Mouse (Mus musculus) limb, embryonic 15.5 days (tissue): ENCODE data around the gene Slc25a34. TPM values are rescaled to one million over a fixed set of nuclear protein-coding genes. Genes with fewer than 3 reads are reported as not detected.

Experiments used
- ATAC-seq: fragments of 200-750 bp; cut with Nextera tagmentation; 2 replicates; pipeline ENCODE4 v1.8.0; 2017; ENCODE audit warnings: low read depth, moderate TSS enrichment; ENCODE audit not compliant: insufficient number of reproducible peaks, low FRiP score, low TSS enrichment
- H3K27ac ChIP-seq: fragments of 300-500 bp; sonication (generic); 2 replicates; pipeline ENCODE4 v1.5.1; 2015; ENCODE audit warnings: moderate library complexity, mild to moderate bottlenecking, inconsistent platforms
- H3K27me3 ChIP-seq: fragments of 300-500 bp; sonication (generic); 2 replicates; pipeline ENCODE4 v1.6.1; 2015; ENCODE audit warnings: inconsistent platforms
- H3K36me3 ChIP-seq: fragments of 300-500 bp; sonication (generic); 2 replicates; pipeline ENCODE4 v1.6.1; 2015; ENCODE audit warnings: inconsistent platforms
- H3K4me1 ChIP-seq: fragments of 300-500 bp; sonication (generic); 2 replicates; pipeline ENCODE4 v1.6.1; 2015; ENCODE audit warnings: inconsistent platforms
- H3K4me2 ChIP-seq: fragments of 300-500 bp; sonication (generic); 2 replicates; pipeline ENCODE4 v1.6.1; 2015; ENCODE audit warnings: mild to moderate bottlenecking, inconsistent platforms
- H3K4me3 ChIP-seq: fragments of 300-500 bp; sonication (generic); 2 replicates; pipeline ENCODE4 v1.5.1; 2015; ENCODE audit warnings: mild to moderate bottlenecking, inconsistent platforms
- H3K9ac ChIP-seq: fragments of 300-500 bp; sonication (generic); 2 replicates; pipeline ENCODE4 v1.6.1; 2015; ENCODE audit warnings: inconsistent platforms
- H3K9me3 ChIP-seq: fragments of 300-500 bp; sonication (generic); 2 replicates; pipeline ENCODE4 v1.6.1; 2016; ENCODE audit warnings: inconsistent platforms
- WGBS: fragments of 180-500 bp; shearing (Covaris S2); methylation state at CpG from one replicate; pipeline ENCODE4 v1.1.7; 2015; 5-methylcytosine and 5-hydroxymethylcytosine counted together
- polyA plus RNA-seq: library from polyadenylated mRNA; unstranded; fragments of >200 nt; fragmentation: Nextera tagmentation; extraction: Ambion mirVana; gene quantifications from 2 replicates; pipeline ENCODE4 v1.2.1, GENCODE M21; 2015

Slc25a34 gene
- polyA plus RNA-seq, 1 experiment from 2014 or later = 0.14 TPM

- 75% methylated on average over 19 of the region's 19 CpGs for WGBS
- Histone ChIP-seq H3K36me3 (peaks cover 51% of the 10 kb centered on the region), H3K27me3 (no peaks in the 10 kb centered on the region), H3K27ac (no peak overlapping the region), H3K4me3 (no peak overlapping the region), H3K4me1 (peaks cover 5% of the 10 kb centered on the region; the same call in 1 of the 2 replicates), H3K4me2 (no peak overlapping the region), H3K9me3 (no peaks in the 10 kb centered on the region), H3K9ac (no peak overlapping the region)
- no peak for ATAC-seq
These were observed 1.6 kb upstream of the Slc25a34 start for GRCm38 (mm10) chr4:141624983-141625773.

- peaks cover 5% of the 10 kb centered on the region; the same call in 1 of the 2 replicates for H3K4me1 ChIP-seq
- no peak overlapping the region for H3K4me2 ChIP-seq
- no peak for ATAC-seq
- 92% methylated on average over 8 of the region's 8 CpGs for WGBS
- no peaks in the 10 kb centered on the region for H3K9me3 ChIP-seq
- no peak overlapping the region for H3K9ac ChIP-seq
- H3K36me3 ChIP-seq = peaks cover 40% of the 10 kb centered on the region
- H3K27ac ChIP-seq = no peak overlapping the region
- H3K4me3 ChIP-seq = no peak overlapping the region
- no peaks in the 10 kb centered on the region for H3K27me3 ChIP-seq
These were observed 513 bp upstream of the Slc25a34 start for GRCm38 (mm10) chr4:141624134-141624533.

GRCm38 (mm10) chr4:141623037-141623436 is 584 bp downstream of the Slc25a34 start:
- no peaks in the 10 kb centered on the region for H3K9me3 ChIP-seq
- 86% methylated on average over 11 of the region's 11 CpGs for WGBS
- H3K4me3 ChIP-seq = no peak overlapping the region
- peaks cover 29% of the 10 kb centered on the region for H3K36me3 ChIP-seq
- H3K4me2 ChIP-seq = no peak overlapping the region
- no peaks in the 10 kb centered on the region for H3K27me3 ChIP-seq
- H3K9ac ChIP-seq = no peak overlapping the region
- no peak for ATAC-seq
- H3K27ac ChIP-seq = no peak overlapping the region
- H3K4me1 ChIP-seq = peaks cover 9% of the 10 kb centered on the region

GRCm38 (mm10) chr4:141622580-141622979 is 1.0 kb downstream of the Slc25a34 start:
- H3K4me2 ChIP-seq = no peak overlapping the region
- 76% methylated on average over 5 of the region's 5 CpGs for WGBS
- H3K36me3 ChIP-seq = peaks cover 25% of the 10 kb centered on the region
- H3K9me3 ChIP-seq = no peaks in the 10 kb centered on the region
- no peak overlapping the region for H3K27ac ChIP-seq
- peaks cover 14% of the 10 kb centered on the region for H3K4me1 ChIP-seq
- no peak for ATAC-seq
- H3K9ac ChIP-seq = no peak overlapping the region
- H3K27me3 ChIP-seq = no peaks in the 10 kb centered on the region
- no peak overlapping the region for H3K4me3 ChIP-seq

GRCm38 (mm10) chr4:141622091-141622490 is 1.5 kb downstream of the Slc25a34 start:
- no peak overlapping the region for H3K4me3 ChIP-seq
- H3K4me1 ChIP-seq = peaks cover 18% of the 10 kb centered on the region
- H3K9me3 ChIP-seq = no peaks in the 10 kb centered on the region
- H3K9ac ChIP-seq = no peak overlapping the region
- 77% methylated on average over 8 of the region's 8 CpGs for WGBS
- H3K36me3 ChIP-seq = peaks cover 20% of the 10 kb centered on the region
- H3K4me2 ChIP-seq = no peak overlapping the region
- ATAC-seq = no peak
- no peaks in the 10 kb centered on the region for H3K27me3 ChIP-seq
- H3K27ac ChIP-seq = no peak overlapping the region

GRCm38 (mm10) chr4:141621297-141621696 is 2.3 kb downstream of the Slc25a34 start:
- Histone ChIP-seq H3K27ac (no peak overlapping the region), H3K9me3 (no peaks in the 10 kb centered on the region), H3K4me2 (no peak overlapping the region), H3K4me3 (no peak overlapping the region), H3K36me3 (peaks cover 14% of the 10 kb centered on the region), H3K9ac (no peak overlapping the region), H3K27me3 (no peaks in the 10 kb centered on the region), H3K4me1 (peaks cover 19% of the 10 kb centered on the region)
- 79% methylated on average over 8 of the region's 8 CpGs for WGBS
- ATAC-seq = no peak

GRCm38 (mm10) chr4:141619299-141619883 is 4.2 kb downstream of the Slc25a34 start:
- no peak for ATAC-seq
- Histone ChIP-seq H3K4me3 (no peak overlapping the region), H3K9ac (no peak overlapping the region), H3K4me1 (peaks cover 19% of the 10 kb centered on the region), H3K4me2 (no peak overlapping the region), H3K27ac (no peak overlapping the region), H3K27me3 (no peaks in the 10 kb centered on the region), H3K9me3 (no peaks in the 10 kb centered on the region), H3K36me3 (no peaks in the 10 kb centered on the region)
- 86% methylated on average over 9 of the region's 9 CpGs for WGBS

- 25% methylated on average over 20 of the region's 20 CpGs for whole genome bisulfite sequencing
- Histone ChIP-seq H3K4me3 (peak within 1 kb of the TSS; percentile 25), H3K9ac (0 out of 2 replicates have a peak within 1 kb of the TSS, but pooled peaks have one; percentile 14), H3K4me2 (peak within 1 kb of the TSS; percentile 47), H3K36me3 (no peaks in the 10 kb centered on the region), H3K27ac (no peak within 1 kb of the TSS), H3K9me3 (no peaks in the 10 kb centered on the region), H3K27me3 (no peaks in the 10 kb centered on the region), H3K4me1 (peaks cover 17% of the 10 kb centered on the region)
- 0 out of 2 replicates have a peak, but pooled peaks have one; percentile 5 for ATAC-seq
These were observed 4.9 kb downstream of the Slc25a34 start, which contains the start of gene Tmem82 for GRCm38 (mm10) chr4:141618565-141619243. Tmem82 (minus strand) TSS chr4:141618633.

- no peak for ATAC-seq
- 11% methylated on average over 22 of the region's 22 CpGs for WGBS
- H3K9me3 ChIP-seq = no peaks in the 10 kb centered on the region
- H3K4me2 ChIP-seq = peak overlapping the region; percentile 47
- no peaks in the 10 kb centered on the region for H3K27me3 ChIP-seq
- 0 out of 2 replicates have a peak overlapping the region, but pooled peaks have one; percentile 14 for H3K9ac ChIP-seq
- H3K27ac ChIP-seq = no peak overlapping the region
- H3K36me3 ChIP-seq = no peaks in the 10 kb centered on the region
- H3K4me1 ChIP-seq = peaks cover 13% of the 10 kb centered on the region
- H3K4me3 ChIP-seq = peak overlapping the region; percentile 25
These were observed 5.6 kb downstream of the Slc25a34 start for GRCm38 (mm10) chr4:141617863-141618564.

GRCm38 (mm10) chr4:141617299-141617698 is 6.3 kb downstream of the Slc25a34 start:
- H3K36me3 ChIP-seq = no peaks in the 10 kb centered on the region
- WGBS = 7% methylated on average over 20 of the region's 20 CpGs
- H3K4me1 ChIP-seq = peaks cover 13% of the 10 kb centered on the region
- no peaks in the 10 kb centered on the region for H3K9me3 ChIP-seq
- no peak for ATAC-seq
- peak overlapping the region; percentile 25 for H3K4me3 ChIP-seq
- no peaks in the 10 kb centered on the region for H3K27me3 ChIP-seq
- H3K9ac ChIP-seq = 0 out of 2 replicates have a peak overlapping the region, but pooled peaks have one; percentile 14
- peak overlapping the region; percentile 47 for H3K4me2 ChIP-seq
- no peak overlapping the region for H3K27ac ChIP-seq

- no peak overlapping the region for H3K4me3 ChIP-seq
These were observed 6.8 kb downstream of the Slc25a34 start for GRCm38 (mm10) chr4:141616811-141617210.

More at GRCm38 (mm10) chr4:141616811-141617210, 6.8 kb downstream of the Slc25a34 start:
- Histone ChIP-seq H3K27ac (no peak overlapping the region), H3K27me3 (no peaks in the 10 kb centered on the region), H3K9me3 (no peaks in the 10 kb centered on the region), H3K36me3 (no peaks in the 10 kb centered on the region), H3K4me1 (peaks cover 17% of the 10 kb centered on the region), H3K9ac (no peak overlapping the region), H3K4me2 (no peak overlapping the region)
- 72% methylated on average over 6 of the region's 6 CpGs for WGBS
- ATAC-seq = no peak
